Mouse (Mus musculus) ES-E14 (cell line): ENCODE data around the gene Camkk2. TPM values are rescaled to one million over a fixed set of nuclear protein-coding genes. Genes with fewer than 3 reads are reported as not detected.

Source experiments
- DNase-seq: peaks from one replicate; pipeline ENCODE4 v3.0.0-alpha.2; 2013; ENCODE audit warnings: low read depth, low spot score
- H3K27ac ChIP-seq: 2 replicates; pipeline ENCODE4 v1.5.1; 2012; ENCODE audit warnings: low read depth, mild to moderate bottlenecking, low read length, moderate library complexity, mixed read lengths; ENCODE audit not compliant: poor library complexity, insufficient read depth, severe bottlenecking
- H3K36me3 ChIP-seq: 2 replicates; pipeline ENCODE4 v1.6.1; 2012; ENCODE audit warnings: mild to moderate bottlenecking, low read length, moderate library complexity, mixed read lengths; ENCODE audit not compliant: control insufficient read depth, poor library complexity, insufficient read depth, severe bottlenecking
- H3K4me1 ChIP-seq, 2 experiments: fragments of 150-350 bp in 1 of 2; sonication (generic) in 1 of 2; 2 replicates each; pipeline ENCODE4 v1.6.1; 2012; ENCODE audit warnings: low read length in 2 of 2, mild to moderate bottlenecking in 1 of 2, mixed read lengths in 1 of 2; ENCODE audit not compliant: control insufficient read depth in 2 of 2, insufficient read depth in 2 of 2, poor library complexity in 1 of 2
- H3K4me3 ChIP-seq, 2 experiments: fragments of 150-350 bp in 1 of 2; sonication (generic) in 1 of 2; 2 replicates each; pipeline ENCODE4 v1.5.1; 2012; ENCODE audit warnings: low read length in 2 of 2, low read depth in 1 of 2, mild to moderate bottlenecking in 1 of 2, mixed read lengths in 1 of 2; ENCODE audit not compliant: insufficient read depth in 1 of 2, poor library complexity in 1 of 2, severe bottlenecking in 1 of 2
- H3K9ac ChIP-seq: 2 replicates; pipeline ENCODE4 v1.6.1; 2012; ENCODE audit warnings: low read depth, mild to moderate bottlenecking, low read length, mixed read lengths; ENCODE audit not compliant: poor library complexity, insufficient read depth, severe bottlenecking
- H3K9me3 ChIP-seq: fragments of 150-350 bp; sonication (generic); 2 replicates; pipeline ENCODE4 v1.6.1; 2012; ENCODE audit warnings: low read depth, mild to moderate bottlenecking, low read length; ENCODE audit not compliant: control insufficient read depth, insufficient read depth
- CHD2 ChIP-seq: IDR thresholded peaks from 2 replicates; pipeline ENCODE4 v1.6.1; 2014; ENCODE audit warnings: mild to moderate bottlenecking, low read depth, low read length, inconsistent platforms
- HCFC1 ChIP-seq: IDR thresholded peaks from 2 replicates; pipeline ENCODE4 v1.6.1; 2012; ENCODE audit warnings: low read length, inconsistent platforms, borderline replicate concordance; ENCODE audit not compliant: insufficient read depth
- MAFK ChIP-seq: IDR thresholded peaks from 2 replicates; pipeline ENCODE4 v1.6.1; 2014; ENCODE audit warnings: mild to moderate bottlenecking, low read depth, low read length, inconsistent platforms; ENCODE audit not compliant: insufficient read depth
- ZC3H11A ChIP-seq: IDR thresholded peaks from 2 replicates; pipeline ENCODE4 v1.6.1; 2012; ENCODE audit warnings: low read depth, mild to moderate bottlenecking, inconsistent platforms, low read length, borderline replicate concordance
- ZNF384 ChIP-seq: IDR thresholded peaks from 2 replicates; pipeline ENCODE4 v1.6.1; 2012; ENCODE audit warnings: low read depth, low read length, inconsistent platforms
- in situ Hi-C, 2 experiments: fragments of 600-800 bp; cut with MboI; formaldehyde crosslinking; loops; one replicate each; pipeline ENCODE4 v1.15.1; 2025; ENCODE audit warnings: low sequenced_read_pairs in 2 of 2, inconsistent platforms in 1 of 2; ENCODE audit not compliant: unreplicated experiment in 2 of 2
- total RNA-seq: library from RNA; depleted of rRNA; stranded (reverse); fragments of 300-350 nt; gene quantifications from 2 replicates; pipeline ENCODE4 v1.2.3, GENCODE M21; 2012

The Camkk2 gene
- total RNA-seq, 1 experiment = 12.7 TPM

DNA sequence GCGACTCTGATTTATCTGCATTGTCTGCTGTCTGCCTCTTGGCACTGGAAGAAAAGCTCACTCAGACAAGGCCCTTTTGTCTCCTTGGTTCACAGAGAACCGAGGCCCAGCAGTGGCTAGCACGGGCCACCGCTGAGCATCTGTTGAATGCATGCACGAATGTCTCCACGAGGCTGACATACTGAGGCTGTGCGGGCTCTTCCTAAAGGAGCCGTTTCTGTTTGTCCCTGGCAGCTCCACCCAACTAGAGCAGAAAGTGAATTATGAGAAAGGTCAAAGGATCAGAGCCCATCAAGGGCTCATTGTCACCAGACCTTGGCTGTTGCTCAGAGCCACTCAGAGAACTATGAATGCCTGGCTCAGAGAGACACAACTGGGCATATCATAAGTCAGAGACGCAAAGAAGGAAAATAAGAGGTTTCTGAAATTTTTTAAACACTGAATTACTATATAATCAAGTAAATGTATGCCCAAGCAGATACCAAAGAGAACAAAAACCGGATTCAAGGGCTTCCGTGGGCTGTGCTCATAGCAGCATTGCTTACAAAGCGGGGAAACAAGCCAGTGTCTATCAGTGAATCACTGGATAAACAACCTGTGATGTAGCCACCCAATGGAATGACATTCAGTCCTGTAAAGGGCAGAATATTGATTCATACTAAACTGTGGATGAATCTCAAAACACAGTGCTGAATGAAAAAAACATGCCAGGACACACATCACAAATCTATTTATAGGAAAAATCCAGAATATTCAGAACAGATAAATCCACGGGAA, 85.6 kb downstream of the Camkk2 start:
- Histone ChIP-seq H3K9ac (no peak overlapping the region), H3K4me3 (no peak overlapping the region), H3K36me3 (no peaks in the 10 kb centered on the region), H3K4me1 (0 out of 4 replicates have a peak, but pooled peaks cover 0 to 2% of the 10 kb centered on the region in 2 experiments), H3K9me3 (no peaks in the 10 kb centered on the region), H3K27ac (no peak overlapping the region)
- no peak for TF ChIP-seq ZC3H11A
- TF ChIP-seq CHD2 = no peak
- TF ChIP-seq ZNF384 = no peak
- no peak for TF ChIP-seq MAFK
- TF ChIP-seq HCFC1 = no peak
- in situ Hi-C loops = no loop called here
- no peak for DNase-seq

- H3K4me3 ChIP-seq = no peak overlapping the region
- in situ Hi-C loops = no loop called here
- DNase-seq = peak; percentile 44
- no peak overlapping the region for H3K9ac ChIP-seq
- no peak for TF ChIP-seq ZC3H11A
- TF ChIP-seq HCFC1 = no peak
- no peak for TF ChIP-seq ZNF384
- TF ChIP-seq CHD2 = no peak
- no peak for TF ChIP-seq MAFK
- H3K36me3 ChIP-seq = no peaks in the 10 kb centered on the region
- 0 out of 4 replicates have a peak, but pooled peaks cover 0 to 1% of the 10 kb centered on the region in 2 experiments for H3K4me1 ChIP-seq
- no peak overlapping the region for H3K27ac ChIP-seq
- H3K9me3 ChIP-seq = no peaks in the 10 kb centered on the region
Measured at GRCm38 (mm10) chr5:122690486-122690885, 88.7 kb downstream of the Camkk2 start.

DNA sequence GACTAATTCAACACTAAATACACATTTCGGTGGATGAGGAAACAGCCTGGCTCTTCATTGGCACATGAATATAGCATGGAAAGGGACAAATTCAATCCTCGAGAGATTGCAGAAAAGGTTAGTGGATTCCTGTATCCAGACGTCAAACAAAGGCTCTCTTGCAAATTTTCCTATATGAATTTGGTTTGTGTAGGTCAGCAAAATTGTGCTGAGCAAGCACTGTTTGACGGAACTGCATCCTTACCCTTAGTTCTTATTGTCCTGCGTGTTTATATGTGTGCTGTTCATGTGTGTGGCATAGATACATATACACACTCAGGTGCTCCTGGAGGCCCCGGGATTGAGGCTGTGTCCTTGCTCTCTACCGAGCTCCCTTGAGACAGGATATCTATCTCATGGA, 90.1 kb downstream of the Camkk2 start:
- Histone ChIP-seq H3K9ac (no peak overlapping the region), H3K36me3 (no peaks in the 10 kb centered on the region), H3K9me3 (no peaks in the 10 kb centered on the region), H3K4me1 (0 out of 4 replicates have a peak, but pooled peaks cover 0 to 1% of the 10 kb centered on the region in 2 experiments), H3K27ac (no peak overlapping the region), H3K4me3 (no peak overlapping the region)
- peak; percentile 64; the same call in 1 of the 2 replicates for TF ChIP-seq MAFK
- no peak for TF ChIP-seq HCFC1
- in situ Hi-C loops = no loop called here
- no peak for DNase-seq

DNA sequence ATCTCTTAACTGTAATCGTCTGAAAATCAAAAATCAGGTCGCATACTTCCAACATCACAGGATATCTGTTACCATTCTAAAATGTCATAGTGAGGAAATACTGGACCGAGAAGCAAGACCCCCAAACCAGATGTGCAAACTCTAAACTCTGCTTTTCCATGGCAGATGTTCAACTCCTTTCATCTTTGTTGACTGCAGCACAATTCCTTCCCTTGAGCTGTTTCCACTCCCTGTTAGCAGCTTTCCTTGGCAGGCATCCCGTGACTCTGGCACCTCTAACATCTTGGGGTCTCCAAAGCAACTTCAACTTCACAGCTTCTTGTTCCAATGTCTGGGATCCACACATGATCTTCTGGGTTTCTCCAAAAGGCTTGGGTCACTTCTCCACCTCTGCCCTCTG, 91.8 kb downstream of the Camkk2 start:
- H3K4me3 ChIP-seq = no peak overlapping the region
- H3K9me3 ChIP-seq = no peaks in the 10 kb centered on the region
- no peak for DNase-seq
- no peak overlapping the region for H3K27ac ChIP-seq
- 0 out of 4 replicates have a peak, but pooled peaks cover 0 to 1% of the 10 kb centered on the region in 2 experiments for H3K4me1 ChIP-seq
- in situ Hi-C loops = no loop called here
- no peak overlapping the region for H3K9ac ChIP-seq
- H3K36me3 ChIP-seq = no peaks in the 10 kb centered on the region
- no peak for TF ChIP-seq ZNF384
- no peak for TF ChIP-seq MAFK
- TF ChIP-seq CHD2 = no peak
- no peak for TF ChIP-seq ZC3H11A
- TF ChIP-seq HCFC1 = no peak

- no peaks in the 10 kb centered on the region for H3K36me3 ChIP-seq
- H3K4me3 ChIP-seq = no peak overlapping the region
- no peaks in the 10 kb centered on the region for H3K9me3 ChIP-seq
- H3K27ac ChIP-seq = no peak overlapping the region
- no peak for DNase-seq
- in situ Hi-C loops = no loop called here
- TF ChIP-seq HCFC1 = no peak
- no peak for TF ChIP-seq ZC3H11A
- TF ChIP-seq MAFK = no peak
- no peak for TF ChIP-seq CHD2
- TF ChIP-seq ZNF384 = no peak
- no peak overlapping the region for H3K9ac ChIP-seq
- H3K4me1 ChIP-seq = no peaks in the 10 kb centered on the region; a peak in 1 of 4 replicates
Measured at GRCm38 (mm10) chr5:122683926-122684325, 95.3 kb downstream of the Camkk2 start.
